Mouse (Mus musculus) liver, embryonic 13.5 days (tissue): ENCODE data around the gene Pakap. TPM values are rescaled to one million over a fixed set of nuclear protein-coding genes. Genes with fewer than 3 reads are reported as not detected.
A peak's percentile ranks its signal among the peaks of the same experiment; 100 is the strongest.

ENCODE experiments used
- ATAC-seq: fragments of 200-750 bp; cut with Nextera tagmentation; 2 replicates; pipeline ENCODE4 v1.8.0; 2017; ENCODE audit warnings: low read depth, mild to moderate bottlenecking, moderate number of reproducible peaks, moderate library complexity
- DNase-seq: peaks from one replicate; pipeline ENCODE4 v3.0.0; 2022
- H3K27ac ChIP-seq: fragments of 300-500 bp; sonication (generic); 2 replicates; pipeline ENCODE4 v1.5.1; 2015; ENCODE audit warnings: moderate library complexity, mild to moderate bottlenecking, inconsistent platforms
- H3K27me3 ChIP-seq: fragments of 300-500 bp; sonication (generic); 2 replicates; pipeline ENCODE4 v1.6.1; 2015; ENCODE audit warnings: mild to moderate bottlenecking, inconsistent platforms
- H3K36me3 ChIP-seq: fragments of 300-500 bp; sonication (generic); 2 replicates; pipeline ENCODE4 v1.6.1; 2015; ENCODE audit warnings: mild to moderate bottlenecking, inconsistent platforms
- H3K4me1 ChIP-seq: fragments of 300-500 bp; sonication (generic); replicated peaks from 2 replicates; pipeline ENCODE4 v1.6.1; 2015; ENCODE audit warnings: inconsistent platforms
- H3K4me2 ChIP-seq: fragments of 300-500 bp; sonication (generic); 2 replicates; pipeline ENCODE4 v1.6.1; 2015; ENCODE audit warnings: inconsistent platforms, mild to moderate bottlenecking, moderate library complexity
- H3K4me3 ChIP-seq: fragments of 300-500 bp; sonication (generic); replicated peaks from 2 replicates; pipeline ENCODE4 v1.5.1; 2015; ENCODE audit warnings: mild to moderate bottlenecking, inconsistent platforms
- H3K9ac ChIP-seq: fragments of 300-500 bp; sonication (generic); 2 replicates; pipeline ENCODE4 v1.6.1; 2015; ENCODE audit warnings: mild to moderate bottlenecking, inconsistent platforms
- H3K9me3 ChIP-seq: fragments of 300-500 bp; sonication (generic); replicated peaks from 2 replicates; pipeline ENCODE4 v1.6.1; 2016; ENCODE audit warnings: inconsistent platforms
- WGBS: fragments of 180-500 bp; shearing (Covaris S2); methylation state at CpG from one replicate; pipeline ENCODE4 v1.1.7; 2015; ENCODE audit not compliant: insufficient replicate concordance; 5-methylcytosine and 5-hydroxymethylcytosine counted together
- polyA plus RNA-seq: library from polyadenylated mRNA; unstranded; fragments of >200 nt; fragmentation: Nextera tagmentation; extraction: Ambion mirVana; gene quantifications from 2 replicates; pipeline ENCODE4 v1.2.1, GENCODE M21; 2015

The Pakap gene
- polyA plus RNA-seq, 1 experiment from 2014 or later: 1.2 TPM

- Histone ChIP-seq H3K27me3 (no peaks in the 10 kb centered on the region), H3K4me3 (no peak overlapping the region), H3K36me3 (no peaks in the 10 kb centered on the region), H3K27ac (no peak overlapping the region), H3K4me2 (no peak overlapping the region), H3K4me1 (no peaks in the 10 kb centered on the region), H3K9me3 (no peaks in the 10 kb centered on the region), H3K9ac (no peak overlapping the region)
- WGBS: 22% methylated on average over 6 of the region's 6 CpGs
- ATAC-seq: no peak
- no peak for DNase-seq
These were observed 340.9 kb downstream of the Pakap start for GRCm38 (mm10) chr4:57908860-57909259.

GRCm38 (mm10) chr4:57913021-57913420 lies 345.0 kb downstream of the Pakap start:
- H3K27me3 ChIP-seq: 0 out of 2 replicates have a peak, but pooled peaks cover 7% of the 10 kb centered on the region
- H3K36me3 ChIP-seq: no peaks in the 10 kb centered on the region
- no peaks in the 10 kb centered on the region for H3K9me3 ChIP-seq
- H3K27ac ChIP-seq: no peak overlapping the region
- H3K4me2 ChIP-seq: no peak overlapping the region
- H3K9ac ChIP-seq: no peak overlapping the region
- DNase-seq (no peak), ATAC-seq (no peak)
- no peaks in the 10 kb centered on the region for H3K4me1 ChIP-seq
- H3K4me3 ChIP-seq: no peak overlapping the region

- DNase-seq (no peak), ATAC-seq (no peak)
- no peaks in the 10 kb centered on the region for H3K36me3 ChIP-seq
- H3K4me3 ChIP-seq: no peak overlapping the region
- 0 out of 2 replicates have a peak, but pooled peaks cover 7% of the 10 kb centered on the region for H3K27me3 ChIP-seq
- no peak overlapping the region for H3K9ac ChIP-seq
- 62% methylated on average over 9 of the region's 10 CpGs for WGBS
- no peaks in the 10 kb centered on the region for H3K4me1 ChIP-seq
- no peaks in the 10 kb centered on the region for H3K9me3 ChIP-seq
- H3K27ac ChIP-seq: no peak overlapping the region
- peak overlapping the region; percentile 37; the same call in 1 of the 2 replicates for H3K4me2 ChIP-seq
These were observed 346.5 kb downstream of the Pakap start for GRCm38 (mm10) chr4:57914193-57915190.

GRCm38 (mm10) chr4:57915216-57915965 lies 347.4 kb downstream of the Pakap start:
- Histone ChIP-seq H3K4me2 (peak overlapping the region; percentile 37), H3K27me3 (0 out of 2 replicates have a peak, but pooled peaks cover 7% of the 10 kb centered on the region), H3K9ac (no peak overlapping the region), H3K36me3 (no peaks in the 10 kb centered on the region), H3K9me3 (no peaks in the 10 kb centered on the region), H3K4me1 (no peaks in the 10 kb centered on the region), H3K27ac (no peak overlapping the region), H3K4me3 (peak overlapping the region; percentile 30)
- no peak for ATAC-seq
- no peak for DNase-seq
- WGBS: 26% methylated on average over 17 of the region's 17 CpGs

- Histone ChIP-seq H3K9ac (no peak within 1 kb of the TSS), H3K27ac (no peak within 1 kb of the TSS), H3K4me2 (peak within 1 kb of the TSS; percentile 37), H3K9me3 (no peaks in the 10 kb centered on the region), H3K36me3 (no peaks in the 10 kb centered on the region), H3K27me3 (0 out of 2 replicates have a peak, but pooled peaks cover 7% of the 10 kb centered on the region), H3K4me3 (peak within 1 kb of the TSS; percentile 30), H3K4me1 (no peaks in the 10 kb centered on the region)
- ATAC-seq: no peak
- no peak for DNase-seq
- WGBS: 18% methylated on average over 9 of the region's 9 CpGs
These were observed 348.3 kb downstream of the Pakap start, which contains the start of gene D630039A03Rik for GRCm38 (mm10) chr4:57916201-57916661. Gene D630039A03Rik (minus strand): TSS chr4:57916297.

- Histone ChIP-seq H3K4me1 (no peaks in the 10 kb centered on the region), H3K9ac (no peak overlapping the region), H3K4me2 (peak overlapping the region; percentile 37; the same call in 1 of the 2 replicates), H3K4me3 (no peak overlapping the region), H3K27me3 (0 out of 2 replicates have a peak, but pooled peaks cover 7% of the 10 kb centered on the region), H3K36me3 (no peaks in the 10 kb centered on the region), H3K27ac (no peak overlapping the region), H3K9me3 (no peaks in the 10 kb centered on the region)
- DNase-seq (no peak), ATAC-seq (no peak)
- 54% methylated on average over 4 of the region's 4 CpGs for WGBS
These were observed 348.7 kb downstream of the Pakap start for GRCm38 (mm10) chr4:57916711-57917110.

- Histone ChIP-seq H3K36me3 (no peaks in the 10 kb centered on the region), H3K4me3 (no peak overlapping the region), H3K4me1 (no peaks in the 10 kb centered on the region), H3K9ac (no peak overlapping the region), H3K27me3 (0 out of 2 replicates have a peak, but pooled peaks cover 6% of the 10 kb centered on the region), H3K9me3 (no peaks in the 10 kb centered on the region), H3K27ac (no peak overlapping the region), H3K4me2 (no peak overlapping the region)
- DNase-seq (no peak), ATAC-seq (no peak)
- 19% methylated on average over 8 of the region's 8 CpGs for WGBS
These were observed 351.8 kb downstream of the Pakap start for GRCm38 (mm10) chr4:57919494-57920423.

- 56% methylated on average over 1 of the region's 1 CpGs for WGBS
- Histone ChIP-seq H3K9me3 (no peaks in the 10 kb centered on the region), H3K4me3 (no peak overlapping the region), H3K27me3 (no peaks in the 10 kb centered on the region), H3K27ac (no peak overlapping the region), H3K4me2 (no peak overlapping the region), H3K4me1 (no peaks in the 10 kb centered on the region), H3K9ac (no peak overlapping the region), H3K36me3 (no peaks in the 10 kb centered on the region)
- no peak for DNase-seq
- ATAC-seq: no peak
These were observed 352.5 kb downstream of the Pakap start for GRCm38 (mm10) chr4:57920522-57920921.

- Histone ChIP-seq H3K36me3 (no peaks in the 10 kb centered on the region), H3K9ac (no peak overlapping the region), H3K4me2 (no peak overlapping the region), H3K4me3 (no peak overlapping the region), H3K9me3 (no peaks in the 10 kb centered on the region), H3K4me1 (no peaks in the 10 kb centered on the region), H3K27me3 (no peaks in the 10 kb centered on the region), H3K27ac (no peak overlapping the region)
- 58% methylated on average over 5 of the region's 5 CpGs for WGBS
- DNase-seq (no peak), ATAC-seq (no peak)
These were observed 354.2 kb downstream of the Pakap start for GRCm38 (mm10) chr4:57922171-57922570.

- DNase-seq (no peak), ATAC-seq (no peak)
- H3K27ac ChIP-seq: no peak overlapping the region
- no peaks in the 10 kb centered on the region for H3K27me3 ChIP-seq
- no peak overlapping the region for H3K4me3 ChIP-seq
- H3K9ac ChIP-seq: no peak overlapping the region
- H3K4me1 ChIP-seq: no peaks in the 10 kb centered on the region
- H3K4me2 ChIP-seq: no peak overlapping the region
- WGBS: 61% methylated on average over 6 of the region's 6 CpGs
- no peaks in the 10 kb centered on the region for H3K36me3 ChIP-seq
- no peaks in the 10 kb centered on the region for H3K9me3 ChIP-seq
These were observed 356.6 kb downstream of the Pakap start for GRCm38 (mm10) chr4:57924556-57925071.
